Mouse (Mus musculus) neural tube, embryonic 14.5 days (tissue): ENCODE results near the gene Ciapin1. TPM values are rescaled to one million over a fixed set of nuclear protein-coding genes. Genes with fewer than 3 reads are reported as not detected.

ENCODE experiments used
- ATAC-seq: fragments of 200-750 bp; cut with Nextera tagmentation; 2 replicates; pipeline ENCODE4 v1.8.0; 2017; ENCODE audit warnings: low read depth, mild to moderate bottlenecking, moderate TSS enrichment, moderate library complexity
- H3K27ac ChIP-seq: fragments of 300-500 bp; sonication (generic); 2 replicates; pipeline ENCODE4 v1.5.1; 2014; ENCODE audit warnings: low read depth, mild to moderate bottlenecking, control low read depth, low read length, moderate library complexity, mixed read lengths
- H3K27me3 ChIP-seq: fragments of 300-500 bp; sonication (generic); 2 replicates; pipeline ENCODE4 v1.6.1; 2014; ENCODE audit warnings: low read length; ENCODE audit not compliant: control insufficient read depth, insufficient read depth
- H3K36me3 ChIP-seq: fragments of 300-500 bp; sonication (generic); 2 replicates; pipeline ENCODE4 v1.6.1; 2014; ENCODE audit warnings: low read length, mixed read lengths; ENCODE audit not compliant: control insufficient read depth, insufficient read depth
- H3K4me1 ChIP-seq: fragments of 300-500 bp; sonication (generic); 2 replicates; pipeline ENCODE4 v1.6.1; 2014; ENCODE audit warnings: low read length; ENCODE audit not compliant: control insufficient read depth, insufficient read depth
- H3K4me2 ChIP-seq: fragments of 300-500 bp; sonication (generic); 2 replicates; pipeline ENCODE4 v1.6.1; 2014; ENCODE audit warnings: mild to moderate bottlenecking, low read depth, low read length, control low read depth
- H3K4me3 ChIP-seq: fragments of 300-500 bp; sonication (generic); 2 replicates; pipeline ENCODE4 v1.5.1; 2014; ENCODE audit warnings: low read depth, low read length, control low read depth, mixed read lengths
- H3K9ac ChIP-seq: fragments of 300-500 bp; sonication (generic); replicated peaks from 2 replicates; pipeline ENCODE4 v1.6.1; 2014; ENCODE audit warnings: low read depth, mild to moderate bottlenecking, control low read depth, low read length, mixed read lengths
- H3K9me3 ChIP-seq: fragments of 300-500 bp; sonication (generic); 2 replicates; pipeline ENCODE4 v1.6.1; 2016; ENCODE audit warnings: low read length; ENCODE audit not compliant: control insufficient read depth
- WGBS: fragments of 180-500 bp; shearing (Covaris S2); extraction: QIAGEN DNeasy Blood & Tissue Kit; methylation state at CpG from one replicate; pipeline ENCODE4 v1.1.7; 2014; 5-methylcytosine and 5-hydroxymethylcytosine counted together
- polyA plus RNA-seq: library from polyadenylated mRNA; unstranded; fragments of >200 nt; fragmentation: Nextera tagmentation; extraction: Ambion mirVana; gene quantifications from 2 replicates; pipeline ENCODE4 v1.2.1, GENCODE M21; 2014

Gene Ciapin1
- polyA plus RNA-seq, 1 experiment from 2014 or later = 149 TPM

DNA sequence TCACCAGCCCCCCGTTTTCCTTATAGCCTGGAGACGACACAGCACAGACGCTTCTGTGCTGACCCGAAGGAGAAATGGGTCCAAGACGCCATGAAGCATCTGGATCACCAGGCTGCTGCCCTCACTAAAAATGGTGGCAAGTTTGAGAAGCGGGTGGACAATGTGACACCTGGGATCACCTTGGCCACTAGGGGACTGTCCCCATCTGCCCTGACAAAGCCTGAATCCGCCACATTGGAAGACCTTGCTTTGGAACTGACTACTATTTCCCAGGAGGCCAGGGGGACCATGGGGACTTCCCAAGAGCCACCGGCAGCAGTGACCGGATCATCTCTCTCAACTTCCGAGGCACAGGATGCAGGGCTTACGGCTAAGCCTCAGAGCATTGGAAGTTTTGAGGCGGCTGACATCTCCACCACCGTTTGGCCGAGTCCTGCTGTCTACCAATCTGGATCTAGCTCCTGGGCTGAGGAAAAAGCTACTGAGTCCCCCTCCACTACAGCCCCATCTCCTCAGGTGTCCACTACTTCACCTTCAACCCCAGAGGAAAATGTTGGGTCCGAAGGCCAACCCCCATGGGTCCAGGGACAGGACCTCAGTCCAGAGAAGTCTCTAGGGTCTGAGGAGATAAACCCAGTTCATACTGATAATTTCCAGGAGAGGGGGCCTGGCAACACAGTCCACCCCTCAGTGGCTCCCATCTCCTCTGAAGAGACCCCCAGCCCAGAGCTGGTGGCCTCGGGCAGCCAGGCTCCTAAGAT, 58.4 kb downstream of the Ciapin1 start:
- ATAC-seq = no peak
- Histone ChIP-seq H3K9ac (no peak overlapping the region), H3K4me2 (no peak overlapping the region), H3K36me3 (no peaks in the 10 kb centered on the region), H3K27ac (no peak overlapping the region), H3K4me1 (0 out of 2 replicates have a peak, but pooled peaks cover 3% of the 10 kb centered on the region), H3K27me3 (no peaks in the 10 kb centered on the region), H3K4me3 (no peak overlapping the region), H3K9me3 (no peaks in the 10 kb centered on the region)
- 96% methylated on average over 16 of the region's 16 CpGs for WGBS

DNA sequence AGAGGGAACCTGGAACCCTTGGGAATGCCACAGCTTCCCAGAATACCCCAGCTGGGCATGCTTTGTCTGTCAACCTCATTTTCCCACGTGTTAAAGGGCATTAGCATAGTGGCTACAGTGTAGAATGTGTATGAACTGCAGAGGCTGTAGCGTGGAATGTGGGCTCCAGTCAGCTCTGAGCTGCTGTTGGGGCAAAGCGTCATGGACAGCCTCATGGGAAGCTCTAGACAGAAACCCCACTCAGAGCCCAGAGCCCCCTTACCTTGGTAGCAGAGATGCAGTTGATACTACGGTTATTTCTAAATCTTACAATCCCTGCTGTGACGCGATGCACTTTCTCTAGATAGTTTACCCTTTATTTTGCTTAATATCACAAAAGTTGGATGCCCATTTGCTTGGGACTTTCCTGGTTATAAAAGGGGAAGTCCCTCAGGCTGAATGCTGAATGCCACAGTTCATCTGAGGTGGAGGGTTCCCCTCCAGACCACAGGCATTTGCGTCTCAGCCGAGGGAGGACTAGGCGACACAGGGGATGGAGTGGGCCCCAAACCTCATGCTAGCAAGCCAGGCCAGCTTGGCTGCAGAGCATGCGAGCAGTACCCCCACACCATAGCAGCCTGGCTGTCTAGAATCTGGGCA, 59.1 kb downstream of the Ciapin1 start:
- H3K4me2 ChIP-seq = no peak overlapping the region
- H3K4me3 ChIP-seq = no peak overlapping the region
- WGBS = 67% methylated on average over 10 of the region's 10 CpGs
- ATAC-seq = no peak
- no peaks in the 10 kb centered on the region for H3K36me3 ChIP-seq
- H3K9me3 ChIP-seq = no peaks in the 10 kb centered on the region
- no peaks in the 10 kb centered on the region for H3K27me3 ChIP-seq
- no peak overlapping the region for H3K9ac ChIP-seq
- H3K27ac ChIP-seq = no peak overlapping the region
- H3K4me1 ChIP-seq = peaks cover 5% of the 10 kb centered on the region; the same call in 1 of the 2 replicates

DNA sequence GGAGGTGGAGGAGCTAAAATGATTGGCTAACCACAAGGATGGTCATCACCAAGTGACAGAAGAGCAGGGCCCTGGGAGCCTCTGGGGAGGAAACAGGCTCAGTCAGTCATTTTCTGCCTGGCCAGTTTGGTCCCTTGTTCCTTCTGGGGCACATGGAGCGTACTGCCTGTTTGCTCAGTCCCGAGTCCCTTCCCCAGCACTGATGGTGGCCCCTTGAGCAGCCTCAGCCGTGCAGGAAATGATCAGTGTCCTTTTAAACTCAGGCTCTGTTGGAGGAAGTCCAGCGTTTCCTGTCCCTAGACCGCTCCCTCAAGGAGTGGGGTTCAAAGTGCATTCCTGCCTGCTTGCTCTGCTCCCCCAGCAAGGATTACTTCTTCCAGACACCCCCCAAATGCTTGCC, 59.7 kb downstream of the Ciapin1 start:
- Histone ChIP-seq H3K4me2 (no peak overlapping the region), H3K9ac (no peak overlapping the region), H3K27me3 (no peaks in the 10 kb centered on the region), H3K4me3 (no peak overlapping the region), H3K36me3 (no peaks in the 10 kb centered on the region), H3K4me1 (peaks cover 9% of the 10 kb centered on the region; the same call in 1 of the 2 replicates), H3K9me3 (no peaks in the 10 kb centered on the region), H3K27ac (no peak overlapping the region)
- no peak for ATAC-seq
- WGBS = 64% methylated on average over 5 of the region's 5 CpGs

DNA sequence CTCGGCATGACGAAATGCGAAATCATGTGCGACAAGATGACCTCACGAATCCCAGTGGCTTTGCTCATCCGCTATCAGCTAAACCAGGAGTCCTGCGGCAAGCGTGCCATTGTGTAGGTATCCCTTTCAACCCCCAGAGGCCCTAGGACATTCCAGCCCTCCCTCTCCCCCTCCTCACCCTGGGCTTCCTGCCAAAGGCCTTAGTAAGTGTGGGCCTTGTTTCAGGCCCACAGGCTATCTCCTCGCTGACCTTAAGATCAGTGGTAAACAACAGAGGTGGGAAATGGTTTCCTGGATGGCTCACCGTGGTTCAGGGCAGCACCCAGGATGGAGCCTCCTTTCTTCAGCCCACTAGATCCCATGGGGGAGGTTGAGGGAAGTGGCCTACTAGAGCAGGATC, 60.1 kb downstream of the Ciapin1 start:
- WGBS = 65% methylated on average over 10 of the region's 10 CpGs
- H3K4me1 ChIP-seq = peaks cover 14% of the 10 kb centered on the region; the same call in 1 of the 2 replicates
- H3K9me3 ChIP-seq = no peaks in the 10 kb centered on the region
- no peak overlapping the region for H3K4me2 ChIP-seq
- no peak overlapping the region for H3K4me3 ChIP-seq
- H3K36me3 ChIP-seq = no peaks in the 10 kb centered on the region
- no peak overlapping the region for H3K27ac ChIP-seq
- H3K27me3 ChIP-seq = no peaks in the 10 kb centered on the region
- no peak for ATAC-seq
- no peak overlapping the region for H3K9ac ChIP-seq

DNA sequence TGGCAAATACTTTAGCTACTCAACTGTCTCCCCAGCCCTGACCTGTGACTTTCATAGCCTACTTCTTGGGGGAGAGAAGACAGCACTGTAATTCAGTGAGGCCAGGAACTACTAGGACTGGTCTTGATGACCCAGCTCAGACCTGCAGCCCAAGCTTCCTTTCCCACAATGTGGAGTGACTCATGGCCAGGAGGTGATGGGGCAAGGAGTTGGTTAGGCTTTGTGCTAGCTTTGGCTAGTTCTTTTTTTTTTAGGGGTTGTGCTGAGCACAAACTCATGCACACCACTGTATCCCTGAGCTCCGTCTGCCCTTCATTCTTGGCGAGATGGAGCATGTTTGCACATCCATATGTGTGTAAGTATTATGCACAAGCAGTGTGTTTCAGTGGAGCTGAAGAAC, 61.8 kb downstream of the Ciapin1 start:
- Histone ChIP-seq H3K9me3 (no peaks in the 10 kb centered on the region), H3K27ac (no peak overlapping the region), H3K9ac (no peak overlapping the region), H3K4me1 (peaks cover 14% of the 10 kb centered on the region; the same call in 1 of the 2 replicates), H3K27me3 (no peaks in the 10 kb centered on the region), H3K4me2 (no peak overlapping the region), H3K36me3 (no peaks in the 10 kb centered on the region), H3K4me3 (no peak overlapping the region)
- WGBS = 90% methylated on average over 2 of the region's 2 CpGs
- no peak for ATAC-seq

DNA sequence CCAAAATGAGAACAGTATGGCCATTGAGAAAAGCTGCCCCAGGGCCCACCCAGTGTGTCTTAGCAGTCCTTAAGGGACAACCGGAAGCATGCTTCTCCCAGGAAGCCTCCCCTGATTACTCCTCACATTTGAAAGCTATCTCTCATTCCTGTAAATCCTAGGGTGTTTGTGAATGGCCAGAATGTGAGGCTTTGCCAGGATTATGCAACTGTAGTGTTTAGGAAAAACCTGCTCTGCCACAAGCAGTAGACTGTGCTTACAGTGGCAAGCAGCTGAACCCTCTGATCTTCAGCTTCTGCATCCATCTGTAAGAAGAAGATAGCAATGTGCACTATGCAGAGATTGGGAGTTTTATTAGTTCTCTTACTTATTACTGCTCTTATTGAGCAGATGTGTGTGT, 63.6 kb downstream of the Ciapin1 start:
- Histone ChIP-seq H3K9me3 (no peaks in the 10 kb centered on the region), H3K36me3 (no peaks in the 10 kb centered on the region), H3K27ac (no peak overlapping the region), H3K27me3 (no peaks in the 10 kb centered on the region), H3K4me1 (peaks cover 14% of the 10 kb centered on the region; the same call in 1 of the 2 replicates), H3K4me3 (no peak overlapping the region), H3K4me2 (no peak overlapping the region), H3K9ac (no peak overlapping the region)
- ATAC-seq = no peak
- WGBS = 88% methylated on average over 1 of the region's 1 CpGs

DNA sequence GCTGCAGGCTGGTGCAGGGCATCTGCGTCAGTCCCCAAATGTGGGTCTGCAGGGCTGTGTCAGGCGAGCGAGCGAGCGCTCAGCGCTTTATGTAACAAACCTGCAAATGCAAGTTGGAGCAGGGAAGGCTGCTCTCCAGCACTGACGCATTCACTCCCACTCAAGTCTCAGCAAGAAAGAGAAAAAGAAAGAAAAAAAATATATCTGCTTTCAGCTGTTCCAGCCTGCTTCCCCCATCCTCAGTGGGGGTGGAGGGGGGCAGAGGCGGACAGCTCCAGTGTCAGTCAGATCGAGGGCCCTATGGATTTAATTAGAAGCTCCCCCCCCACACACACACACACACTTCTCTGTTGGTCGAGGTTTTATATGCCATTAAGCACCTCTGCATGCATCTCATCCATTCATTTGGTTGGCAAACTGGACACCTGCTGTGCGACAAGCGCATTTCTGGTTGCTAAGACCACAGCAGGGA, 64.4 kb downstream of the Ciapin1 start:
- Histone ChIP-seq H3K9ac (no peak overlapping the region), H3K27ac (peak overlapping the region; percentile 34; the same call in 1 of the 2 replicates), H3K4me1 (peaks cover 11% of the 10 kb centered on the region; the same call in 1 of the 2 replicates), H3K27me3 (no peaks in the 10 kb centered on the region), H3K4me2 (peak overlapping the region; percentile 93), H3K4me3 (peak overlapping the region; percentile 56; the same call in 1 of the 2 replicates), H3K9me3 (no peaks in the 10 kb centered on the region), H3K36me3 (no peaks in the 10 kb centered on the region)
- 0 out of 2 replicates have a peak, but pooled peaks have one; percentile 29 for ATAC-seq
- WGBS = 15% methylated on average over 12 of the region's 12 CpGs

DNA sequence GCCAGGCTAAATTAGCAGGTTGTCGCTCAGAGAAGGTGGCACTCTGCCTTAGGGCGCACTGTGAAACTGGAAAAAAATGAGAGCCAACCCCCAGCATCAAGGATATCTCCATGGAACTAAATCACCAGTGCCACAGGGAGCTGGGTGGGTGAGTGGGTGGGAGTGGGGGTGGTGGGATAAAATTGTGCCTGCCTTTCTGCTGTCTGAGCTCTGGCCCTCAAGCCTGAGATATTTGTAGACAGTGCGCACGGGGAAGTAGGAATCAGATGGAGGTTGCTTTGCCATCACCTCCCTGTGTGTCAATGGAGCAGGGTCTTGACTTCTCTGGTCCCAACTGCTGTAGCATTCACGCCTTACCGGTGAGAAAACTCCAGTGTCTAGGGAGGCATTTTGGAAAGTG, 65.1 kb downstream of the Ciapin1 start:
- Histone ChIP-seq H3K9ac (0 out of 2 replicates have a peak overlapping the region, but pooled peaks have one; percentile 80), H3K4me2 (peak overlapping the region; percentile 93), H3K9me3 (no peaks in the 10 kb centered on the region), H3K27ac (no peak overlapping the region), H3K27me3 (no peaks in the 10 kb centered on the region), H3K36me3 (no peaks in the 10 kb centered on the region), H3K4me1 (peaks cover 11% of the 10 kb centered on the region; the same call in 1 of the 2 replicates), H3K4me3 (peak overlapping the region; percentile 56)
- 47% methylated on average over 6 of the region's 6 CpGs for WGBS
- ATAC-seq = no peak
